Mouse (Mus musculus) gastrocnemius, postnatal 10 days (tissue): Measurements from ENCODE around the gene Cdc37. TPM values are rescaled to one million over a fixed set of nuclear protein-coding genes. Genes with fewer than 3 reads are reported as not detected.

ENCODE experiments used
- DNase-seq: peaks from one replicate; pipeline ENCODE4 v3.0.0; 2021; ENCODE audit warnings: mixed read lengths
- total RNA-seq, 2 experiments: library from RNA; stranded (reverse); gene quantifications; 2 replicates each; pipeline ENCODE4 v1.2.3; 2021

Gene Cdc37
- total RNA-seq, 2 experiments from 2014 or later, result 138 to 151 TPM

DNA sequence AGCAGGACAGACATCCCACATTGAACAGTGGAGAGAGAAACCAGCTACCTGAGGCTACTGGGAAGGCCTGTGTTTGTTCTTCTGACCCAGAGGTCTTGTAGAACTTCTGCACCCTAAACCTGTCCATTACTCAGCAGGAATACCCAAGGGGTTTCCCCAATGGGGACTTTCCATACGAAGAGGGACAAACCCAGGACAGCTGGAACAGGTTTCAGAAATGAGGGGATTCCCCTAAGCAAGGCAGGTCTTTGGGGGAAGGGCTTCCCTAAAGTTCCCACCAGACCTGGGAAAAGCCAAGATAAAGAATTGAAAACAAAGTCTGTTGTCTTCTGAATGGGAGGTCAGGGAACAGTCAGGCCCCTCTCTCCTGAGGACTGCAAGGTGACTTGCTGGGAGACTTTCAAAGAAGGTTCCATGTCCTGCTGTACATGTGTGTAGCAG is 13.8 kb downstream of the Cdc37 start:
- DNase-seq, result no peak

- DNase-seq, result no peak
These were observed 14.4 kb downstream of the Cdc37 start for GRCm38 (mm10) chr9:21135329-21135890.

DNA sequence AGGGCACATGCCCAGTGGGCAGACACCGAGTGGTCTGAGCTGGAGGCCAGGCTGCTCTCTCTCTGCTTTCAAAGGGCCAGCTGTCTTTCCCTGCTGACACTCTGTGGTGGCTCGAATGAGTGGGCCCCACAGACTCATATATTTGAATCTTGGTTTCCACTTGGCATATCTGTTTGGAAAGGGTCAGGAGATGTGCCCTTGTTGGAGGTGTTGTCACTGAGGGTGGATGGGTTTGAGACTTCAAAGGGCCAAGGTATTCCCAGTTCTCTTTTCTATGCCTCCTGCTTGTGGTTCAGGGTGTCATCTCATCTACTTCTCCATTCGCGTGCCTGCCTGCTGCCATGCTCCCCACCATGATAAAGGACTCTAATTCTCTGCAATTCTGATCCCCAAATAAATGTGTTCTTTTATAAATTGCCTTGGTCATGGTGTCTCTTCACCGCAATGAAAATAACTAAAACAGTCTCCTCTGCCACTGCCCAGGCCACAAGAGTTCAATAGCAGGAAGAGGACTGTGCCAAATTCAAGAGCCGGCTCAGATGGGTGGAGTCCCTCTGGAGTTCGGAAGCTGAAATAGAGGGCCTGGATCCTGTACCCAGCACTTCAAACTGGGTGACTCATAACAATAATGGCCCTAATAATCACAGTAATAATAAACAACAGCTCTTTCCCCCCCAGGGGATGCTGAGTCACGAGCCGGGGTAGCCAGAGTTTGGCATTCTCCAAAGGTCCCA is 15.0 kb downstream of the Cdc37 start:
- no peak for DNase-seq

- no peak for DNase-seq
These were observed 16.6 kb downstream of the Cdc37 start for GRCm38 (mm10) chr9:21133064-21133707.

- no peak for DNase-seq
These were observed 17.5 kb downstream of the Cdc37 start for GRCm38 (mm10) chr9:21132102-21132775.

DNA sequence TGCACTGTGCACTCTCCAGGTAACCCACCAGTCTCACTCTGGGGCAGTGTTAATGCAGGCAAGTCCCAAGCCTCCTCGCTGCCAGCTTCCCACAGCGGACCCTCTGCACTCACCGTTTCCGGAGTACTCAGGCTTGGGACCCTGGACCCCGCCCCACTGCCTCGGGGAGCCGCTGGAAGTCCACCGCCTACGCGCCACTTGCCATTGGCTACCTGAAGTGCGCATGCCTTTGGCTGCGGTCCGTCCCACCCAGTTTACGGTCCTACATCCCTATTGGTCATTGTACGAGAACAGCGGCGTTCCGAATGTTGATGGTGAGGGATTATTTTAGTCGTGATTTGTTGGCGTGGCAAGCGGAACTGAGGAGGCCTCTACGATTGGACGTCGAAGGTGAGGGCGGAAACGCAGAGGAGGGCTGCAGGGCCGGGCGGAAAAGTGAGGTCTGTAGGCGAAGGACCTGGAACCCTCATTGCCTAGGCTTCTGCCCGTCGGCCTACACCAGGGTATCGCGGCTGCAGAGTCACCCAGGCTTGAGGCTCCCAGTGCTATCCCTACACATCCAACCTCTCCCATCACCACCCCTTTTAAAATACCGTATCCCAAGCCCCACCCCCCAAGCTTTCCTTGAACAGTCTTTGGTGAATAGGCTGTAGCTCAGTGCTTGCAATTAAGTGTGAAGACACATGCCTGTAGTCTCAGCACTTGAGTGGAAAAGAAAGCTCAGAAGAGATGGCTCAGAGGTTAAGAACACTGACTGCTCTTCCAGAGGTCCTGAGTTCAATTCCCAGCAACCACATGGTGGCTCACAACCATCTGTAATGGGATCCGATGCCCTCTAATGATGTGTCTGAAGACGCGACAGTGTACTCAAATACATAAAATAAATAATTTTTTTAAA is 18.5 kb downstream of the Cdc37 start, which contains the start of gene Tyk2:
Tyk2 (minus strand) TSS at position 185 of the 898 bp plus-strand sequence.
- DNase-seq, result peak; percentile 78

GRCm38 (mm10) chr9:21126259-21126627 is 23.5 kb downstream of the Cdc37 start:
- no peak for DNase-seq

DNA sequence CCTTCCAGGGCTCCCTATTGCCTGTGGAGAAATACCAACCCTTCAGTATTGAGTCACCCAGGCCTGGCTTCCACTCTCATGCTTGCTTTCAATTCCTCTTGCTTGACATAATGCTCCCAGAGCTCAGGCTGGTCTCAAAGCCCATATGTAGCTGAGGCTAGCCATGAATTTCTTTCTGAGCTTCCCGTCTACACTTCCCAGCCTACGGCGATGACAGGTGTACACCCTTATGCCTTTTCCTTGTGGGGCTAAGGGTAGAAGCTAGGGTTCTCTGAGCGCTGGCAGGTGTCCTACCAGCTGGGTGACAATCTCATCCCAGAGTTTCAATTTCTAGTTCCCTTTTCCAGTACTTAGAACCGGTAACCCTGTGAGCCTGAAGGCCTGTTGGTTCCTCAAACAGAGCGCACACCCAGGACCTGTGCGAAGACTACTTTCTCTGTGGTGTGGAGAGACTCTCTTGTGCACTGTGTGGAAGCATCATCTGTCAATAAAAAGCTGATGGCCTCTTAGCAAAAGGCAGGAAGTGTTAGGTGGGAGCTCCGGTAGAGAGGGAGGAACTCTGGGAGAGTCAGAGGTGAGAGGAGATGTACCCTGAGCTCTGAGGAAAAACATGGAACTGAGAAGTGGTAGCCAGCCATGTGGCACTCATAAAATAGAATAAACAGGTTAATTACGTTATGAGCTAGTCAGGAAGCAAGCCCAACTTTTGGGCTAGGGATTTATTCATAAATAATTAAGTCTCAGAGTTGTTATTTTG is 24.1 kb downstream of the Cdc37 start:
- no peak for DNase-seq

DNA sequence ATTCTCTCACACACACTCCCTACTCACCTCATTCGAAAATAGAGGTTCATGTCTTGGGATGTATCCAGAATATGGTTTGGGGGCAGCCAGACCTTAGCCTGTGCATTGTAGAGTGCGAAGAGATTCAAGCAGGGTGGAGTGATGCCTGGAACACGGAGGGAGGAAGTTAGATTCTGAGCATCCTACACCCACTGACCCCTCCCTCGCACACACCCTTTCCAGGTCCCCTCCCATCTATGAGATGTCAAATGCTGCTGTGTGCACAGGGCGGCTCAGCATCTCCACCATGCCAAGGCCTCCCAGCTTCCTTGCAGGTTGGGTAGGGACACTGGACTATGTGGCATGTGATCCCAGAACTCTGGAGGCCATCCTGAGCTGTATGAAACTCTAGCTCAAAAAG is 24.9 kb downstream of the Cdc37 start:
- no peak for DNase-seq

DNA sequence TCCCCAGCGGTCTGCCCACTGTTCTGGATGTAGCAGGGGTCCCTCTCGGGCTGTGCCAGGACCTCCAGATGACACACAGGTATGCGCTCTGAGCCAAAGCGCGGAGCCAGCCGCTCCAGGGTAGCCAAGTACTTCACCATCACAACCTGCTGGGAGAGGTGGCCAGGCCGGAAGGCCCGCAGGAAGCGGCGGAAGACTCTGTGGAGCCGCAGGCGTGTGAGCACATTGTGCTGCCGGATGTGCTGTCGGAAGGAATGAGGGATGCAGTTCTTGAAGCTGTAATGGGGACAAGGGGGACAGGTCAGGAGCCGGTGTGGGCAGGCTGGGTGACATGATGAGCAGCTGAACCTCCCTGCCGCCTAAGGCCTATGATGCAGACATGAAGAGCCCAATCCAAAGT is 28.3 kb downstream of the Cdc37 start:
- no peak for DNase-seq

- no peak for DNase-seq
These were observed 32.7 kb downstream of the Cdc37 start for GRCm38 (mm10) chr9:21117073-21117472.

DNA sequence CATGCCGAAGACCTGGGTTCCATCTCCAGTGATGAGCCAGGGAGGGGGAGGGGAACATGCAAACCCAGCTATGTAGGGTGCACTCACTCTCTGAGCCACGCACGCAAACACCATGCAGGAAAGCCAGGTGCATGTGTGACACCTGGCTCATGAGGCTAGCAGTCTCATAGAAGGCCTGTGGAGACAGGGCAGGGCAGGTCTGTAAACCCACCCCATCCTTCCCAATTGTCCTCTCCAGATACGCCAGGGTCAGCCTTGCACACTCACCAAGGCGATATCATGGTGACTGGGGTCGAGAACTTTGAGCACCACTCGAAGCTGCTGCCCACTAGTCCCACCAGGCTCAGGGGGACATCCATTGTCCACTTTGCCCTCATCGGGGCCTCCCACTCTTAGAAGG is 34.7 kb downstream of the Cdc37 start:
- DNase-seq, result no peak

DNA sequence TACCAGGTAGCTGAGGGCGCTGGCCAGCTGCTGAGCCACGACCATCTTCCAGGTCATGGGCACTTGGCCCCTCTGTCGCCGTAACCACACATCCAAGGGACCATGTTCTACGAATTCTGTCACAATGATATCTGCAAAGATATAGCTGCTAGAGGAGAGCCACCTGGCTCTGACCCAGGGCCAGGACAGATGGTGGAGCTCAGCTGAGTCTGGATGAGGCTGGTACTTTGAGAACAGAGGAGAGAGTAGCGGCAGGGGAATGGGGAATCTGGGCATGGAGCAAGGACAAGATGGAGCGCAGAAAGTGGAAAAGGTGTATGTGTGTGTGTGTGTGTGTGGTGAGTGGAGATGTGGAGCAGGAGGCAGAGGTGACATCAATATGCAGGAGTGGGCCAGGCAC is 35.6 kb downstream of the Cdc37 start:
- DNase-seq, result no peak

DNA sequence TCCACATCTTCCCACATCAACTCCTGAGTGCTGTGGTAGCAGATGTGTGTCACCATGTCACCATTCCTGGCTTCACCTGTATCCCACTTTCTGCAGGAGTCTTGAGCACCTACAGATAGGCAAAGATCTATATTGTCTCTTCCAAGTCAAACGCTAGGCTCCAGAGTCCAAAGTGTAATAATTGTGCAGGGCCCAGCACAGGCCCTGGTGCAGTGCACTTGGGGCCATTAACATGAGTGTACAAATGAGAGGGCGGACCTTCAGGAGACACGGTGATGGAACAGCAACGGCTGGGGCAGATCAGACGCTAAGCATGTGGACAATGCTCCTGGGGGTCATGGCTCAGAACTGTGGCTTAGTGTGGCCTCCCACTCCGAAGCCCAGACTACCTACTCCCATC is 36.0 kb downstream of the Cdc37 start:
- no peak for DNase-seq

GRCm38 (mm10) chr9:21107607-21108237 is 42.1 kb downstream of the Cdc37 start:
- DNase-seq, result no peak

- DNase-seq, result no peak
These were observed 43.8 kb downstream of the Cdc37 start for GRCm38 (mm10) chr9:21105760-21106564.

GRCm38 (mm10) chr9:21104814-21105213 is 45.0 kb downstream of the Cdc37 start:
- DNase-seq, result no peak

- DNase-seq, result no peak
These were observed 47.7 kb downstream of the Cdc37 start for GRCm38 (mm10) chr9:21102076-21102475.

- no peak for DNase-seq
These were observed 49.2 kb downstream of the Cdc37 start for GRCm38 (mm10) chr9:21100447-21101161.
